Mouse (Mus musculus) adrenal gland, adult 8-10 months (tissue): ENCODE data around the gene Dock4. TPM values are rescaled to one million over a fixed set of nuclear protein-coding genes. Genes with fewer than 3 reads are reported as not detected.

Experiments
- DNase-seq: peaks from one replicate; pipeline ENCODE4 v3.0.0; 2022
- total RNA-seq, 4 experiments: library from RNA; stranded (reverse); gene quantifications; 2 replicates each; pipeline ENCODE4 v1.2.4; 2022

The Dock4 gene
- total RNA-seq, 4 experiments from 2014 or later = 17.5 to 29.9 (median 24.6) TPM

DNA sequence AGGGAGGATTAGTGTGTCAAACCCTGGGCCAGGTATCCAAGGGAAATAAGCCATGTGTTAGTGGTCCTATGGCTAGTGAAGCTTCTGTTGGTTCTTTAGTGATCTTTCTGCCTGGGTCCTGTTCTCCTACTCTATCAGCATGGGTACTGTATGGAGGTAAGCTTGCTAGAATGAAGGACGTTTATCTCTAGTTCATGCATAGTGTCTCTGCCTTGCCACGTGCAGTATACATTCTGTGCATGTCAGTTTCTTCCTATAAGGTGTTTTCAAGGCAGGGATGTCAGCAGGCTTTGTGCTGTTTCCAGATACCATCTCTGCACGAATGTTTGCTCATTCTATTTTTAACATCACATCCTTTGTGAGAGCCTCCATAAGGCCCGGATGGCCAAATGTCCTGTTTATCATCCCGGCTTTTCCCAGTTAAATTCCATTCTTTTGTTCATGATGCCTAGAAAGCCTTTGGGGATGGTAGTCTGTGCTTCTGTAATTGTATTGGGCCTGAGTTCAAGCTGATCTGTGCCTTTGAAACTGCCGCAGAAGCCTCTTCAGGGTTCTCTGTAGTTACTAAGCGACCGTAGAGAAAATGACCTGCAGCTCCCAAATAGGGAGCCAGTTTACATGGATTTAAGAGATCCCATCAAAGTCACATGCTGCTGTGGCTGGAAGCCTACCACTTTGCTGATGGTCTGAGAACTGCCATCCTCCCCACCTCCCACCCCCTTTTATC lies 66.1 kb downstream of the Dock4 start:
- no peak for DNase-seq

DNA sequence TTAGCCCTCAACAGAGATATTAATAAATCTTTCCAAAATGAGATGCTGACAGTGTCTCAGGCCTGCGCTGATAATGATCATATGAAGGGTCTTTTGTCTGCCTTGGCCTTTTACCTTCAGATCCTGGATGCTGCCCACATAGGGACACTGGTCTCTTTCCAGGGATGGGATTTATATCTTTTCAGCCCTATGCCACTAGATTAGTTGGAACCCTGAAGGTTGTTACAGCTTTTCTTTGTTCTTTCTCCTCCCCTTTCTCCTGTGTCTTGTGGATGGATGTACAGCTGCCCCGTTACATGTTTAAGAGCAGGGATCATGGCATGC lies 66.6 kb downstream of the Dock4 start:
- no peak for DNase-seq

DNA sequence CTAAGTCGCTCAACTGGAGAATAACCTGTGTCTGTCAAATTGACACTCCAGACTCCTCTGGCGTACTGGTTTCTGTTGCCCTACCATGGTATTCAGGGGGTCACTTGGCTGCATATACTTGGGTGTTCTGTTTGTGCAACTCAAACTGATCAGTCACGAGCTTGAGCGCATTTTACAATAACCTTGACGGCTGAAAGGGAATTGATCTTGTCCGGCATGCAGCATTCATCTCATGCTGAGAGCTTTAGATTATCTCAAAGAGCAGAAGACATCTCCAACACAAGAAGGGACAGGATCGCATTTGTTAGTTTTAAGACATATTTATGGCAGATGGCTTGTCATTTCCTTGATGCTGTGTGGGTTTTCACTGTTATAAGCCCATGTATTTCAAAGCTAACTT lies 67.2 kb downstream of the Dock4 start:
- no peak for DNase-seq

DNA sequence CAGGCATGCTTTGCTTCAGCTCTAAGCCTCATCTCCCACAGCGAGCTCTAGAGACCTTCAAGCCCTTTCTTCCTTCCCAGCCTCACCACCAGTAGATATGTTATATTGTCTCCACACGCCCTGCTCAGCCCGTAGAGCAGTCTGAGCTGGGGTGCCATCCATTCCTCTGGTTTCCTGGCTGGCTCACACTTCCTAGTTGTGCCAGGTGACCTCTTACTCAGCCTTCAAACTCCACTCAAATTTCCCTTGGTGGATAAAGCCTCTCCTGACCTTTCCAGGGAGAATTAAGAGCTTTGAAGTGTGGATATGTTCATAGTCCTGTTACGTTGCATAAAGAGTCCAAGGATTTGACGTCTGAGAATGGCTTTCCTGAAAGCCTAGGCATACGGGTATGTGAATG lies 68.3 kb downstream of the Dock4 start:
- no peak for DNase-seq

DNA sequence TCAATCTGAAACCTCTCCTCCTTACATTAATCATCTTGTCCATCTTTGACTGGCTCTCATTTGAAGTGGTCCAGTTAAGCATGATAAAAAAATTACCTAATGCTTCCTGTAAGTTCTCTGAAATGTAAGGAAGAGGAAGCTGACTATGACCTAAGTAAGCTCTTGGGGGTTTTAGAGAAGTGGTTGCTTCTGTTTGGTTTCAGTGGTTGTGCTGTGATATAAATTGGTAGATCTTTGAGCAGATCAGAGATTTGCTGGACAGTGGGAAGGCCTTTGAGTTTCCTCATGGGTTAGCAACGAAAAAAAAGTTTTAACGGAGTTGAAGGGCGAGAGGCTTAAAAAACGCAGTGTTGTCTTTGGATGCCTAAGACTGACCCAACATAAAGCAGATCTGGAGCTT lies 76.7 kb downstream of the Dock4 start:
- DNase-seq = no peak

DNA sequence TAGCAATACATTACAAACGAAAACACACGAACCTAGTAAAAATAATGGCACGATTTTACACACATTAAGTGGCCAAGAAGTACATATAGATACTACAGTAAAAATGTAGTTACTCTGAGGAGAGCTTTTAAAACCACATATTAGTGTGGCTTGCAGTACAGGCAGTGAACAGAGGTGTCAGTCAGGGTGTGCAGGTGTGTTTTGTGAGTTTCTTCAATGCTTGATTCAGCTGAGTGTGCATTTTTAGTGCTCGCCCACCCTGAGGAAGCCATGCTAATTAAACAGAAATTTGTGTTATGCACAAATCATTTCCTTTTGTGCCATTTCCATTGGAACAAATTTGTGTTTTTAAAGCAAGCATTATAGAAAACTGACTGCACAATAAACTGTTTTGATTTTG lies 77.3 kb downstream of the Dock4 start:
- no peak for DNase-seq

DNA sequence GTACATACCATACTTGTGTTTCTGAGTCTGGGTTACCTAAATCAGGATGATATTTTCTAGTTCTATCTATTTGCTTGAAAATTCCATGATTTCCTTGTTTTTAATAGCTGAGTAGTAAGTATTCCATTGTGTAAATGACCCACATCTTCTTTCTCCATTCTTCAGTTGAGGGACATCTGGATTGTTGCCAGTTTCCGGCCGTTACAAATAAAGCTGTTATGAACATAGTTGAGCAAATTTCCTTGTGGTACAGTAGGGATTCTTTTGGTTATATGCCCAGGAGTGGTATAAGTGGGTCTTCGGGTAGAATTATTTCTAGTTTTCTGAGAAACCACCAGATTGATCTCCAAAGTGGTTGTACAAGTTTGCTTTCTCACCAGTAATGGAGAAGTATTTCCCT lies 79.3 kb downstream of the Dock4 start:
- no peak for DNase-seq

DNA sequence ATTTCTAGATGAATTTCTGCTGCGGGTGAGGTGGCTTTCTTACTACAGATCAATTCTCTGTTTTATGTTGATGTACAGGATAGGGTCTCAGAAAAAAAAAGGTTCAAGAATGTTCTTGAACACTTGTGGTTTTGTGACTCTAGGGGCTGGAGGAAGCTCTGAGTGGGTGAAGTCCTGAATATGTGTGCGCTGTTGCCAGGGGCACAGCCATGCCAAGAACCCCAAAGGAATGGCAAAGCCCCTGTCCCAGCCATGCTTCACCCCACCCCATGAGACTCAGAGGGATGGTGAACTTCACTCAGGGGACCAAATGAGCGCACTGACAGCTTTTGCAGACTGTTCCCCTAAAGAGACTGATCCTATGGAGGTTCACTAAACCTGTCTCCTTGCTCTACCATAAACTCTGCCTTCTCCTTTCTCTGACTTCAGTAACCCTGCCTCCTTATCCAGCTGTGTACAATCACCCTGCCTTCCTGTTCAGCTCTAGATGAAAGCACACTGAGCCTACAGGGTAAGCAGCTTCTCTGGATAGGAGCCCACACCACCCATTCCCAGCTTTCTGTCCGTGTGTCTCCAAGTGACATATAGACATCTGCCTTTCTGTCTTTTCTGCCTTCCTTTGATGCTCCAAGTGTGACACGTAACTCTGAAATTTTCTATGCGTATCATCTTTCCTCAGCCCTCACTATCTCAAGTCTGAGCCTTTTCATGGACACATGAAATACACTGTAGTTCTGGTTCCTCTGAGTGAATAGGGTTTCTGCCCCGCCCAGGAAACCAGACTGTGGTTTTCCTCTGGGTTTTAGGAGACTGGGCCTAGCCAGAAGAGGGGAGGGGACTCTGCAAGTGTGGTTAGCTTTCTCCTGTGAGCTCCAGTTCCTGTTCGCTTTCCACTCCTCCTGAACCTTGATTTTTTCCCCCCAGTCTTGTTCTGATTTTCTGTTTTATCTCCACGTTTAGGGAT lies 90.2 kb downstream of the Dock4 start:
- no peak for DNase-seq

DNA sequence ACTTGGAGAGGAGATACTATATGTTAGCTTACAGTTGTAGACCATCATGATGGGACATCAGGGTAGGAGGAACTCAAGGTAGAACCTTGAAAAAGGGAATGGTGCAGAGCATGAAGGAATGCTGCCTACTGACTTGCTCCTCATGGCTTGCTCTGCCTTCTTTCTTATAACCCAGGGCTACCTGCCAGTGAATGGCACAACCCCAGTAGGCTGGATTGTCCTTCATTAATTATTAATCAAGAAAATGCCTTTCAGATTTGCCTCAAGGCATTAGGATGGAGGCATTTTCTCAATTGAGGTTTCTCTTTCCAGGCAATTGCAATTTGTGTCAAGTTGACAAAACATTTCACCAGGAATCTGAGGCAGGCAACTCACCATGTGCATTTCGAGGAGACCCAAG lies 92.1 kb downstream of the Dock4 start:
- no peak for DNase-seq

DNA sequence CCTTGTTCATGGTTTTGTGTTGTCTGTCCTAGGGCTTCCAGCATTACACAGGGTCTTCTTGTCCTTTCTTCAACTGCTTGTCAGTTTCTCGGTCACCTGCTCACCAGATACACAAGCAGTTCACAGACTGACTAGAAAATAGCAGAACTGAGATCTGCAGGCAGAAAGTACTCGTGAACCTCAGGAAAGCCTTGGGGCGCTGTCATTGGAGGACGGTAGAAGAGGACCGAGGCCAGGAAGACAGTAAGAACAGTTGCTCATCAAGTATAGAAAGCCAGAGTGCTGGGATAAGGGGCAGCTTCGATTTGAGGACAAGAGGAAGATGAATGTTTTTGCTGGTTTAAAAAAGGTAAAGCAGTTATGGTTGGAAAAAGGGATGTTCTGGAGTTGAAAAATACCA lies 92.6 kb downstream of the Dock4 start:
- DNase-seq = no peak

DNA sequence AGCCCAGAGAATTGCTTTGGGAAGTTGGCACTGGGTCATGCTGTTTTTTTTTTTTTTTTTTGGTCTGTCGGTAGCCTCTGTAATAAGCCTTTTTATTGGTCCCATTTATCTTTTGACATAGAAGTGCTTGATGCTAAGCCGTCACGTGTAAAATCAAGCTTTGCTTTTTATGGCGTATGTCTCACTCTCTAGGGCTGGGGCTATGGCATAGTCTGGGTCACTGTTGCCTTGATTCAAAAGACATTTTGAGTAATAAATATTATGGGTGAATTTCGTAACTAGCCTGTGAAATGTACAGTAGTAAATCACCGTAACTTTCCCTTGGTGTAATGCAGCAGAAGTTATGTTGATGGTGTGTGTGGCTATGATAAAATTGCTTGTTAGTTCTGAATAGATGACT lies 93.0 kb downstream of the Dock4 start:
- no peak for DNase-seq

DNA sequence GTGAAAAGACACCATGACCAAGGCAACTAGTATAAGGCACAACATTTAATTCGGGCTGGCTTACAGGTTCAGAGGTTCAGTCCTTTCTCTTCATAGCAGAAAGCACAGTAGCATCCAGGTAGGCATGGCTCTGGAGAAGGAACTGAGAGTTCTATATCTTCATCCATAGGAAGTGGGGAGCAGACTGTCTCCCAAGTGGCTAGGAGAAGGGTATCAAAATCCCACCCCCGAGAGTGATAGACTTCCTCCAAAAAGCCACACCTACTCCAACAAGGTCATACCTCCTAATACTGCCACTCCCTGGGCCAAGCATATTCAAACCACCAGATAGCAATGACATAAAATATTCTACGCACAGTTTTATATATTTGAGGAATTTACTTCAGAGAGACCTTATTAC lies 98.5 kb downstream of the Dock4 start:
- no peak for DNase-seq

DNA sequence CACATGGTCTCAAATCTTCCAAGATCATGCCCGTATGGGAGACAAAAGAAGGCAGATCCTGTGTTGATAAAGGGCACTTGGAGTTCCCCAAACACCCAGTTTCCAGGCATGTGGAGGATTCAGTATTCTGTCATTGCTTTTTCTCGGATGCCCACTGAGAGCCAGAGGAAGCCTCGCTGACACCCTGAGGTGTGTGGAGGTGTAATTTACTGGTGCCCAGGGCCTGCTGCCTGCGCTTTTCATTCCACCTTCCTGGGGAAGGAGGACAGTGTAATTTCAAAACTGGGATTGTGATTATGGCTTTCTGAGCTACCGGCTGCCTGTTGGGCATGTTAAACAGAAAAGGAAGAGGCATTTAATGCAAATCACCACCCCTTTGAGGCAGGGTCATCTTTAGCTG lies 101.1 kb downstream of the Dock4 start:
- DNase-seq = no peak

DNA sequence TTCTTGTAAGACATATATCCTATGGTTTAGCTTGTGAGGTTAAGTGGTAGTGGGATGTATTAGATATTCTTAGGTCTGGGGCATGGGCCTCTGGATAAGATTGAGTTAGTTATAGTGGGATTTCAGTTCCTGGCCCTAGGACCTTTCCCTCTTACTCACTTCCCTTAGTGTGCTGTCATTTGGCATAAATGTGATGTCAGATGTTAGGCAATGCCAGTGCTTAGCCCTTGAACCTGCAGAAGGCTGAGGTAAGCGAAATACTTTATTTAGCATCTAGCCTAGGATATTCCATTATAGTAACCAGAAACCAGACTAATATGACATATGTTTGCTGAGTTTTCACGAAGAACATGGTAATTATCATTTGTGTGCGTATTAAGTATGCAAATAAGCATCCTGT lies 105.6 kb downstream of the Dock4 start:
- DNase-seq = no peak

DNA sequence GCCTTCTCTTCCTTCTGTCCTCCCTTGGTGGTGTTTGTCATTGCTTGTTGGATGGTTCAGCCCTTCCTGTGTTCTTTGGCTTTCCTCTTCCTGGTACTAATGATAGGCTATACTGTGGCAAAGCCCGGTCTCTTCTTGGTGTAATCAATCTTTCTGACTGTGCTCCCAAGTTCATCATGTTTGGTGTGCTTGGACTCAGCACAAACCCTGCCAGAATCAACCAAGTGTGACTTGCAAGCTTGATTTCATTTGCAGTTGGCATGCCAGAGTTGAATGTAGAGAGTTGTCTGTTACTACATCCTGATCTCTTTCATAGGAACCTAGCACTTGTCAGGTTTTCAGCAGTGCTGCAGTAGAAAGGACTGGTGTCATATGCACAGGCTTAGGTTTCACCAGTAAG lies 106.4 kb downstream of the Dock4 start:
- DNase-seq = no peak

DNA sequence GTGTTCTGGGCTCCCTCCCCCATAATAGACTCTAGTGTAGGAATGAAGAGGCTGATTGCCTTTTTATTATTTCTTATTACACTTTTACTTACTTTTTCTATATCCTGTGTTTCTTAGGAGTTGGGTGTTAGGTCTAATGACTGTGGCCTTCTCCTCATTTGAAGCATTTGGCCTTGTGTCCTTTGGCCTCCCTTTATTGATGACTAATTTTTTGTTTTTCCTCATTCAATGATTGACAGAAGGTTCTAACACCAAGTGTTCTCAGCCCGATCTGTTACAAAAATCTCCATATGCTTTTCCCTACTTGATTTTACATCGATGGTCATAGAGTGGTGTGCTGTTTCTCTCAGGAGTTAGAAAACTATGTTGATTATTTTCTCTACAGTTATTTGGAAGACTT lies 108.2 kb downstream of the Dock4 start:
- no peak for DNase-seq

DNA sequence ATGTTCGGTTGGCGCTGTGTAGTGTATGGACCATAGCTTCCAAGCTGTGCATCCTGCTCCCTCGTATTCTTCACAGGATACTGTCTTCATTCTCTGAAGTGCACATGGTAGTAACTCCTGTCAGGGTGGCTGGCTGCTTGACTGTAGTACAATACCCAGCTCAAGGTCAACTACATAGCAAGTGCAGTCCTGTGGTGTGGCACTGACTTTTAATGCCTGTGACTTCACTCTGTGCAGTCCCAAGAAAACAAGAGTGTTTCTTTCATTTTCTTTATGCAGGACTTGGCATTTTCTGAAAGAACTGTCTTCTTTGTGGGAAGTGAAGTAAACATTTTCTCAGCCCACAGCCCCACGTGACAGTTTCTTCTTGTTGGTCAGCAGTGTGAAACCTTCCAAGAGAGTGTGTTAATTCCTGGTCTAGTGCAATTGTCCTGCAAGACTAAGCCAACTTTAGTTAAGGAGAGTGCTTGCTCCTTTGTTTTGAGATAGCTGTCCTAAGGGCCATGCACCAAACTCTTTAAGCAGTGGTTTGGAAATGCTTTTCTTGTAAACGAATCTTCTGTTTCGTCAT lies 109.3 kb downstream of the Dock4 start:
- DNase-seq = no peak

DNA sequence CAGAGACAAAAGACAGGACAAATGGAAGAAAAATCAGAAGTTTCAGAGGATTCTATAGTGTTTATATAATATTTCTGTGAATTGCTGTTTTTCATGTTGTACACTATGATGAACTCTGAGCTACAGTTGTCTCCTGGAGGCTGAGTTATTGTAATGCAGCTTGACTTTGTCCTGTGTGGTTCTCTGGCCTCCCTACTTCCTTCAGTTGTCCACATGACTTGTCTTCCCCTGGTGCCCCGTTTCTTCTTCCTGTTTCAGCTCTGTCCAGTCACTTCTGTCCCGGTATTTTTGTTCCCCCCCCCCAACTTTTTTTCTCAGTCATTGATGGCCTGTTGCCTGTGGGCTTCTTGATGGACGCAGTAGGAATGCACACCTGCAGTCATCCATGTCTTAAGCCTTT lies 112.8 kb downstream of the Dock4 start:
- no peak for DNase-seq

DNA sequence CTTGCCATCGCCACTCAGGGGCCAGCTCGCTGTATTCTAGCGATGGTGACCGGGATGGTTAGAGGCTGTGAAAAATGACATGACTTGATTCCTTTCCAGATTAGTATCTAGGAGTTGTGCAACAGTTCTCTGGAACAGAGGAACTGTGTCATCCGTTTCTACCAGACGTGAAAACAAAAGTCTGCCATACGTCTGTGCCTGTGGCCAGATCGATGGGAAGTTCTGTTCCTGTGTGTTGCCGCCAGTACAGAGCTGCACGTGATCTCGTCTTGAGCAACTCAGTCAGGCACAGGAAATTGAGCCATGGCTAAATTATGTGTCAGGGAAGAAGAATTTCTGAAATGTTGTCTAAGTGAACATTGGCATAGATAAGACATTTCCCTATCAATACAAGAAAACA lies 113.4 kb downstream of the Dock4 start:
- DNase-seq = peak; percentile 53

DNA sequence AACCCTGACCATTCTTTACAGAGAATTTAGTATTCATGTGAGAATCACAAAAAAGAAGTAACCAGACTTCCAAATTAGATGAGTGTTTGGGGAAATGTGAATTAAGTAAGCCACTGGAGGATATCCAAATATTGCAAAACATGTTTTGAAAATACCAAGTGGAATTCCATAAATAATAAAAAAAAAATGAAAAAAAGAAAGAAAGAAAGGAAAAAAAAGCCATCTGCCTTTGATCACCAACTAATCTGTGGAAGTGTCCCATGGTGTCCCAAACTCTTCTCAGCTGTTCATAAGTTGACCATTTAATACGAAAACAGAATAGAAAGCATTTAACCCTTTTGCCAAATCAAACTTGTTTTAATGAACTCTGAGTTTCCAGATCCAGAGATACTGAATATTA lies 118.0 kb downstream of the Dock4 start:
- DNase-seq = no peak

DNA sequence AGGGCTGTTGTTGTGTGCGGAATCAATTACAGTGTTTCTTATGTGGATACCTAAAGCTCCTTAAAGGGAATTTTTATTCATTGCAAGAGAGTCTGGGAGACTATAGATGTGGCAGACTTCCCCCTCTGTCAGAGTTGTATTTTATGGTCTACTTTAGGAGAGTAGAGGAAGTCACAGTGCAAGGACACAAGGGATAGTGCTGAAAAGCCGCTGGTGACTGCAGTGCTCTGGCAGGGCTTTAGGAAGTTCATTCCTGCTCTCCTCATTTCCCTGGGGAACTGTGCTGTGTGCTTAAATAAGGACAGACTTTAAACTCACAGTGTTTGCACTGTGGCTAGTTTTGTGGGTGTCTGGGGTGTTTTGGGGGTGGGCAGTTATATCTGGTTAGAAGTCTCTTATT lies 118.5 kb downstream of the Dock4 start:
- DNase-seq = no peak

DNA sequence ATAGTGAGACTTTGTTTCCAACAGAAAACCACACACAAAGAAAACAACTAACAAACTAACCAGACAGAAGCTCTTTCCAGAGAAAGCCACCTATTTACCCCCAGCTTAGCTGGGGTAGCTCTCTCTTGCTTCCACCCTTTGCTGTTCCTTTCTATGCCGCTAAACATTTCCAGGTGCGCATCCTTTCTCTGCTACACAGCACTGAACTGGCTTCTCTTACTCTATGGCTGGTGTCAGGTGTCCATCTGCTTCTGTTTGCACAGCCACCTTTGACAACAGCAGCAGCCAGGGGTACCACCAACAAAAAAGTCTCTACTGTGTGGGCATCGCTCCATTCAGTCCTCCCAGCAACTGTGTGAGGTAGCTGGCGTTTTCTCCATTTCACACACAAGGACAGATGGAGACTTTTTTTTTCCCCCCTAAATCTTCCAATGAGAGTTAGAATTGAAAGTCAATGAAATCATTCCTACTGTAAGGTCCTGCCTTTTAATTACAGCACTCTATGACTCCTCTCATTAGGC lies 122.7 kb downstream of the Dock4 start:
- no peak for DNase-seq
